Mouse (Mus musculus) cerebellum, postnatal 14 days (tissue): Measurements from ENCODE around the gene Ptprg.

ENCODE experiments used
- DNase-seq, 2 experiments: peaks; one replicate each; pipeline ENCODE4 v3.0.0; 2021; ENCODE audit warnings: mixed read lengths in 2 of 2

The Ptprg gene

DNA sequence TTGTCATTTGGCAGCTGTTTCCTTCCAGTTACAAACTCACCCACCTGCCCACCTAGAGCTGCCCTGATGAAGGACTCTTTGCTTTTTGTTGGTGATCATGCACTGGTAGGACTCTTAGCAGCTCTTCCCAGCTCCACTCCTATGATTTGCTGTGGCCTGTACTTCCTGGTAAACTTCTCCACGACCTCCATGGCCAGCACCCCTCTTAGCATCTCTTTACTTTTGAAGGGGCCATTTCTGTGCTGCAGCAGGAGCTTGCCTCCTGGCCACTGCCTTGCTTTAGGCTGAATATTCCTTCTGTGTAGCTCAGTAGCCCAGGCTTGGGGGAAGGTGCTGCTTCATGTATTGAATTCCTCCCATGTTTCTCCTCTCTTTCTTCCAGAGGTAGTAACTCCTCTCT lies 517.0 kb downstream of the Ptprg start:
- DNase-seq, result no peak

DNA sequence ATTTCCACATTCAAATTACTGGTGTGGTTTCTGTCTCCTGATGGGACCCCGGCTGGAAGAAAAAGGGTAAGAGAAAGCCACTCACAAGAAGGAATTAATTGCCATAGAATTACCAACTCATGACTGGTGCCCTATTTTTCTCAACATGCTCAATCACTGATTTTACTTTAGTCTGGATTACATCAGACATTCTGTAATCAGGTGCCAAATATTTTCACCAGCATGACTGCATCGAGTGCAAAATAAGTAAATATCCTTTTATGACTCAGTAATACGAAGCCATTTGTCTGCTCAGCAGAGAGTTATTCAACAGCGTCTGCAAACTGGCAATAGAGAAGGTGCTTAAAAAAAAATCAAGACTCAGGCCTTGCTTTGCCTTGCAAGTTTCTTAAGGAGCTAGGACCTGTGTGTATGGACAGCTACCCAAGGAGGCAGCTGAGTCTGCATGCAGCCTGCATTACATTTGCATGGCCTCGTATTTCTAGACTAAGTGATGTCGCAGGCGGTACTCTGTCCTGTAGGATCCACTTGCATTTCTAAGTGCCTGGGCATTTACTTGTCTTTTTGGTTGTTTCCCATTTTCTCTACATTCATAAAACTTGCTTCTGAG lies 517.6 kb downstream of the Ptprg start:
- no peak for DNase-seq

DNA sequence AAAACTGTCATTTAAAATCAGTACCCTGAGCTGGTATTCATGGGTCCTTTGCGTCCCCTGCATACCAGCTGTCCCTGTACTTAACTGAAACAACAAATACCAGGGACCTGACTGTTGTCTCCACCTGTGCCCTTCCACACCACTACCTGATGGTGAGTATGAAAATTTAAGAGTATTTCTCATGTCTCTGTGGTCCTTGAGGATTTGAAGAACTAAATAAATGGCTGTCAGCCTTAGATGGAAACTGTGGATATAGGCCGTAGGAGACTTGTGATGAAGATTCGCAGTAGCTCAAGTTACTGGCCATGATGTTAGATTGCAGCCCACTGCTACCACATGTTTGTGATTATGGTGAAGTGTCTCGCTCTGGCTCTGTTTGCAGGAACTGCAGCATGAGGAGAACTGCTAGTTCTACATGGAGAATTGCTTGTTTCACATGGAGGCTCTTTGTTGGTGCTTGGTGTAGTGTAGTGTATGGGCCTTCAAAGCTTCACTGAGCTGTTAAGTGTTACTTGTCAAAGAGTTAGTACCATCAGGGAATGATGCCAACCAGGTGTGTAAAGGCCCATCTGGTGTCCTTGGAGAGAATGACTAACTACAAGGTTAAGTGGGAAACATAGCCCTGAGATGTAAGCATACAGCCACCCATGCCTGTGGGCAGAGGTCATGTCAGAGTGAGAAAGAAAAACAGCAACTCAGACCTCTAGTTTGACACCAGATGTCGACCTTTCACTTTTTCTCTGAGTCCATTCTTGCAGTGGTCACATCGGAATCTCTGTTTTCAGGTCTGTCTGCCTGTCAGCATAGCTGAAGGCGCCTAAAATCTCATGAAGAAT lies 518.9 kb downstream of the Ptprg start:
- no peak for DNase-seq

DNA sequence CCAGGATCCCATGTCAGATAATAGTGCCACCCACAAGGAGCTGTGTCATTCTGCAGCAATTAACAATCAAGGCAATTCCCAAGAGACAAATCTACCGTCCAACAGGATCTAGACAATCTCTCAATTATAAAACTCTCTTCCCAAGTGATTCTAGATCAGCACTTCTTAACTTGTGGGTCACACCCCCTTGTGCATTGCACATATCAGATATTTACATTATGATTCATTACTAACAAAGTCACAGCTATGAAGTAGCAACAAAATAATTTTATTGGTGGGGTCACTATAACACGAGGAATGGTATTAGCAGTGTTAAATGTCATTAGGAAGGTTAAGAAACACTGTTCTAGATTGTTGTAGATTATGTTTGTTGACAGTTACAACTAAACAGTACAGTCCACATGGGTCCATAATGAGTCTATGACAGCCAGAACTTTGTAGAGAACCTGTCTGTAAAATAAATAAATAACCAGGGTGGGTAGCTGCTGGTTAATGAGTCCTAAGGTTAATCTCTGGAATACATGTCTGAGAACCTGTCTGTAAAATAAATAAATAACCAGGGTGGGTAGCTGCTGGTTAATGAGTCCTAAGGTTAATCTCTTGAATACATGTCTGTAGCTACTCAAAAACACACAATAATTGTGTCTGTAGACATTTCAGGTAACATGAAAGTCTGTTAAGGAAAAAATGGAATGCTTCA lies 520.2 kb downstream of the Ptprg start:
- no peak for DNase-seq

DNA sequence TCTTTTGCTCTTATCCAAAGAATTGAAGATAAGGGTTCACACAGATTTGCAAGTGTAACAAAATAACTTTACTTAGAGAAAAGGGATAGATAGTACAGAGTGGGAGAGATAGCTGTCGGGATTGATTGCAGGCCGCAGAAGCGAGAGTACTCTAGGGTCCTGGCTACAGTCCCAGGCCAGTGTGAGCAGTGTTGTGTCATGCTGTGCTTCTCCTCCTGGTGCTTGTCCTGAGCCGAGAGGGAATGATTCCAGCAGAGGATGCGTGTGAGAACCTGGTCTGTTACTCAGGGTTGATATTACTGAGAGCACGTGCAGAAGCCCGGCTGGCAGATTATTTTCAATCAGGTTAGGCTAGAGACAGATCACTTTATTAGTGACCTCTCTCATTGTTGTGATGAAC lies 523.9 kb downstream of the Ptprg start:
- peak; percentile 22 to 55 for DNase-seq

DNA sequence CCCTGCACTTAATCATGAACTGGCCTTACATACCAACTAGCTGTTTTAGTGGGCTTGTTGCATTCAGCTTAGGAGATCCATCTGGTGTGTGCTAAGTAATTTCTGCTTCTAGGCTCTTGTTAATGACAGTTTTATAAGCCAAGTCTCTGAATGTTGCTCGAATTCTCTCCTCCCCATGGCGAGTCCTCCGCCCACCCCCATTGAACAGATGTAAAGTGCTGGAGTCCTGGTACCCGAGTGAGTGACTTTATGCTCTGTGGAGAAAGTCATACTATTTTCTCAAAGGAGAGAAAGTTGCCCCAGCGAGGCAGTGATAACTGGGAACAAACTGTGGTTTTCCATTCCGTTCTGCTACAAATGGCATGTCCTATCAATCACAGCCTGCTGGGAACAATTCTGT lies 525.9 kb downstream of the Ptprg start:
- no peak for DNase-seq

DNA sequence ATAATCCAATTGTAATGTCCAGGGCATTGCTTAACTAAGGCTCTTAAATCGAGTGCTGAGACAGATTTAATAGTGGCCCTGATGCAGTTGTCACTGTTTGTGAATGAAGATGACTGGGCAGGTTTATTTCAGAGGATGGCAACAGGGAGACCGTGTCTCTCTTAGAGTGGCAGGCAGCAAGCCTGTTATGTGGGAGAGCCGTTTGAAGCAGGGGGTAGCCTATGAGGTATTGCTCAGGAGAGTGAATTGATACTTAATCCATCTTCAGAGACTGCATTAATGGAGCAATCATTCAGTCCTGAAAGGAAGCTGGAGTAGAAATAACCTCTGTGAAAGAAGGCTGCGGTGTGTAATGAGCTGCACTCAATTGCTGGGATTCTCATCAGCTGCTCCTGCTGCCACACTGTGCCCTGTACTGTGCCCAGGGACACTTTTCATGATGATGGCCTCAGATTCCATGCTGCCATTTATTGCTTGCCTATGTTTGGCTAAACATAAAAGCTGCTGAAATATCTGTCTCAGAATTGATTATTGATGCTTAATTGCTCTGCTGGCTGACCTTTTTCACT lies 526.6 kb downstream of the Ptprg start:
- DNase-seq, result no peak

DNA sequence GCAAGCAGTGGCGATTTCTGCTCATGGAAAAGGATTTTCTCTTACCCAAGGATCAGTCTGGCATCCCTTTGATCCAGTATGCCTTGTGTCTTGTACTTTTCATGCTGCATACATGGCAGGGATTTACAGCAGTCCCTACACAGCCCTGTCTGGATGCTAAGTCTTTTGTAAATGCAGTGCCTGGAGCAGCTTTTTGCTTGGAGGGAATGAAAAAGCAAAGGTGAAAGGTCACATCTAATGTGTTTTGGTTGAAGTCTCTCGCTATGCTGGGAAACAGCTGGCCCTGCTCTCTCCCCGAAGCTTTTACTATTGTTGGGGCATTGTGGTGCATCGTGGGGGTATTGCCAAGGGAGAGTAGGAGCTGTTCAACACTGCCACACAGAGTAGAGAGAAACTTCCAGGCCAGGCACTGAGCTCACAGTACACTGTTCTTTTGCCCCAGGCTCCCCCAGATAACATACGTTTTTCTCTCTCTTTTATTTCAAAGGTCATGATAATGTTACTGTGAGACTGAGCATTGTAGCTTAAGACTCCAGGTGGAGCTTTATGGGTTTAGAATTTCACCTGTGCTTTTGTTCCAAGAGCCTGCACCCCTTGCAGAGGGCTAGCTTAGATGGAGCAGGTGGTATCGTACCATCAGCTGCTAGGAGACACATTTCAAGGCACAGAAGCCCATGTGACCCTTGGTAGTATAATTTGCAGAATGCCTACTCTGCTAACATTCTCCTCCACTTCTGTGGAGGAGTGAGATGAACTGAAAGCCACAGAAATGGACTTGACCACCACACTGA lies 529.0 kb downstream of the Ptprg start:
- DNase-seq, result no peak

DNA sequence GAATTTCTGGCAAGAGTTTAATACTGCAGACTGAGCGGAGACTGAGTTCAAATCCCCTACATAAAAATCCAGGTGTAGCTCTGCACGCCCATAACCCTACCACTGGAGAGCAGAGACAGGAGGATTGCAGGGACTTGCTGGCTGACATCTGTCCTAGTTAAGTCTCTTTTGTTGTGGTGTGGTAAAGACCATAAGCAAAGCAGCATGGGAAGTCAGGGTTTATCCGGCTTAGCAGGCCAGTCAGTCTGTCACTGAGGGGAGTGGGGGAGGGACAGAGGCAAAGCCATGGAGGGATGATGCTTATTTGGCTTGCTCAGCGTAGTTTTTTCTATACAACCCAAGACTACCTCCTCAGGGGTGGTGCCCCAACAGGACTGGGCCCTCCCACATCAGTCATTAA lies 530.7 kb downstream of the Ptprg start:
- no peak for DNase-seq

DNA sequence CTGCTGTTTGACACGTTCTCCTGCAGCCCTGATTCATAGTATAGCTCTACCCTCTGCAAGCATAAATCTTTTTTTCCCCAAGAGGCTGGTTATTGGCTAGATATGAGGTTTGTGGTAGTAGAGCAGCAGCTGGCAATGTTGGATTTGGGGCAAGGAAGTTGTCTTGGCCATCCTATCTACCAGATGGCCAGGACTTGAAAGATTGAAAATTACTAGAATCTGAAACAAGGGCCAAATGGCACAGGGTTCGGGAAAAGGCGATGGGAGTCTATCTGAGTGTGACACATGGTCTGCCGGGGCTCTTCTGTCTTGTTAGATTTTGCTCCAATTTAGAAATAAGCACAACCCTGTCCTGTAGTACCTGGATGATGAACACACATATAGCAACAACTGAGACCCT lies 531.7 kb downstream of the Ptprg start:
- peak; percentile 55 to 63 for DNase-seq

DNA sequence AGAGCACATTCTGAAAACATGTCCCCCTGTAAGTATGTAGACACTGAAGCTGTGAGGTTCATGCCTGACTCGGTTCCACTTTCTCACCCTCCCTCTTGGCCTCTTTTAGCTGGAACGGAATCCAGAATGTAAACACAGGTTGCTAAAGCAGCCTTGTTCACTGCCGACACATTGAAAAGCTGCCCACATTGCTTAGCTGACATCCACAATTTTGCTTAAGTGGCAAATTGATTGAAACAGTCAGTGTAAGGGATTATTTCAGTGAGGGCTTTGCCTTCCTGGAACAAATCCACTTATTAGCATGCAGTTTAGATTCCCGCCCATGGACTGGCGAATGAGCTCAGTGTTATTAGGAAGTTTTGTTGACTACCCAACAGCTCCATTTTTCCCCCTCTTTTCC lies 532.8 kb downstream of the Ptprg start:
- no peak for DNase-seq

DNA sequence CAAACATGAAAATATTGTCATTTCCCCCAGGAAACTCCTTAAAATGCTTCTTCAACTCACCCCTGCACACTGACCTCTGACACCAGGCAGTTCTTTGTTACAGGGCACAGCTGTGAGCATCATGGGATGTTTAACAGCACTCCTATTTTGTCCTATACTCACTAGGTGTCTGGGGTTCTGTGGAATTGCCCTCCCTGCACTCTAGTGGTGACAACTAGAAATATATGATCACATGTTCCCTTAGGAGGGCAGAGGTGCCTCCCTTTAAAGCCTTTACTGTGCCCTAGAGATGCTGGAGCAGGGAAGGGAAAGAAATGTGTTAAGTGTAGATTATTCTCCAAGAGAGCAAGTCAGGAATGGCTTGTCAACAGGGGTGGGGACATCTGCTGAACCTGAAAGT lies 536.6 kb downstream of the Ptprg start:
- no peak for DNase-seq

DNA sequence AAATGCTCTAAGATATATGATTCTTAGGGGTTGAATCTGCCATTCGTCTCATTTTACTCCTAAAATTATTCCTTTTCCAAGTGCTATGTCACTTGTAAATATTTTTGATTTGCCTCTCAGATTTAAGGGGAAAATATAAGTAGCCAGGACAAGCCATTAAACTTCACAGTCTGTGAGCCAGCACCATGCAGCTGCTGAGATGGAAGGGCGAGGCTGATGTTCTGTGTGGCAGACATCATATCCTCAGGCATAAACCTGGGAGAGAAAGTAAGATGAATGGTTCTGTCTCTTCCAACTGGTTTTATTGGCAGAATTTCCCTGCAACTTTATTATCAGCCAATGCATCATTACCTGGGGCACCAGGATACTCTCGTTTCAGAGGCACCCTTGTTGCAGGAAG lies 538.4 kb downstream of the Ptprg start:
- no peak for DNase-seq

DNA sequence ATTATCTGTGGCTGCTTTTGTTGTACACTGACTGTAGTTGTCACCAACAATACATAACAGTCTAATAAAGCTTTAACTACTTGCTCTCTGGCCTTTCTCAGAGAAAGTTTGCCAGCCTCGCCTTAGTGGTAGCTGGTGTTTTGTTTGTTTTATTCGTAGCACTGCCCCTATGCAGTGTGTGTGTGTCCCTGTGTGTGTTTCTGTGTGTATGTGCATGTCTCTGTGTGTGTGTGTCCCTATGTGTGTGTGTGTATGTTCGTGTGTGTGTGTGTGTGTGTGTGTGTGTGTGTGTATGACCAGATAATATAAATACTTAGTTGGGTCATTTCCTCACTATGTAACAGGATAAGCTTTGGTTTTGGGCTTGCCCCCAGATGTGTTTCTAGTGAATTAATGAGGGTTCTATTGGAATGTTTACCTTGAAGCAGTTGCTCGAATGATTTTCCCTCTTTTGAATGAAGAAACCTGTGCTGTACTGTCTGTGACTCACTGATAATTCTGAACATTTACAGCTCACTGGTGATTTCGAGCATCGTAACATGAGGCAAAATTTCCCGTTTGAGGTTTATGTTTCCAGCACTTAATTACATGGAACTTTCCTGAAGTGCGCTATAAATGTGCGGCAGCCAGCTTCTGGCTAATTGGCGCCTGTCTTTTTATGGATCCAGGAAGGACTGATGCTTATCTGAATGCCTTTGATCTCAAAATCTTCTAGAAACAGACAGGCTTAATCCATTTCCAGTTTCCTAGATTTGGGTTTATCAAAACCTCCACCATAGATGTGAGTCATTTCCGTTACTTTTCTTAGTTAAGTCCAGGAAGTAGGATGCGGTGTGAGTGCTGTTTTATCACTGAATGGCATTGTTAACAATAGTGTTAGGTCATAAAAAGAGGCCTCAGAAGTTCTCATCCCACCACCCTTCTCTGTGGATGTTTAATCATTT lies 546.3 kb downstream of the Ptprg start:
- DNase-seq, result no peak

DNA sequence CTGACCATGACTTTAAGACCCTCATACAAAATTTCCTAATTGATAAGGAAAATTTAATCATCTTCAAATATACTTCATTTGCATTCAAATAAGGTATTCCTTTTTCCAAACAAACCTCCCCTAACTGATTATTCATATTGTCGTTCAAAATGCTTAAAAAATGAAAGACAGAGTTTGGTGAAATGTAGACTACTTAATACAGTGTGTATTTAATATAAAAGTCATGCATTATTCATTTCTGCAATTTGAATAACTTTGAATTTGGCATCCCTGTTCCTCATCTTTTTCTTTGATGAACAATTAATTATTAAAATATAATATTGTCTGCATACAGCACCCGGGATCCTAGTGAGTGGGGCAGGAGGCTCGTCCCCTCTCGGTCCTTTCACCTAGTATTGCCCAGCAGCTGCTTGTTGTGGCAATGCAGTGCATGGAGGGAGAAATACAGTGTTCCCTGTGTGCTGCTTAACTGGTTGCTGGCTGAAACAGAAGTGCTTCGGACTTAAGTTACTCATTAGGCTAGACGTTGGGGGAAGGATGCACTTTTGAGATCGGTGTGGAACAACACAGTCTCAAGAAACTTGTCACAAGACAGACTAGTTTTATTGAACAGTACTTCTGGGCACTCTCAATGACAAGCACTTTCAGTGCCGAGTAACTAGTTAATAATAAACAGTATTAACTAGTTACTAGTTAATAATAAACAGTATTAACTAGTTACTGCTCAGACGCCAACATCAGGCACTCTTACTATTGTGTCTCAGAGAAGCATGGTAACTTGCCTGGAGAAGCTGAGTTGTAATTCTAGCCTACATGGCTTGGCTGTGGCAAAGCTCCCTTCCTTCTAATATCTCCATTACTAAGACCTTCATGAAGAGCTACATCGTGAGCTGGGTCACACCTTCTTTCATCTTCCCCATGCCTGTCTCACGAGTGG lies 549.3 kb downstream of the Ptprg start:
- no peak for DNase-seq

DNA sequence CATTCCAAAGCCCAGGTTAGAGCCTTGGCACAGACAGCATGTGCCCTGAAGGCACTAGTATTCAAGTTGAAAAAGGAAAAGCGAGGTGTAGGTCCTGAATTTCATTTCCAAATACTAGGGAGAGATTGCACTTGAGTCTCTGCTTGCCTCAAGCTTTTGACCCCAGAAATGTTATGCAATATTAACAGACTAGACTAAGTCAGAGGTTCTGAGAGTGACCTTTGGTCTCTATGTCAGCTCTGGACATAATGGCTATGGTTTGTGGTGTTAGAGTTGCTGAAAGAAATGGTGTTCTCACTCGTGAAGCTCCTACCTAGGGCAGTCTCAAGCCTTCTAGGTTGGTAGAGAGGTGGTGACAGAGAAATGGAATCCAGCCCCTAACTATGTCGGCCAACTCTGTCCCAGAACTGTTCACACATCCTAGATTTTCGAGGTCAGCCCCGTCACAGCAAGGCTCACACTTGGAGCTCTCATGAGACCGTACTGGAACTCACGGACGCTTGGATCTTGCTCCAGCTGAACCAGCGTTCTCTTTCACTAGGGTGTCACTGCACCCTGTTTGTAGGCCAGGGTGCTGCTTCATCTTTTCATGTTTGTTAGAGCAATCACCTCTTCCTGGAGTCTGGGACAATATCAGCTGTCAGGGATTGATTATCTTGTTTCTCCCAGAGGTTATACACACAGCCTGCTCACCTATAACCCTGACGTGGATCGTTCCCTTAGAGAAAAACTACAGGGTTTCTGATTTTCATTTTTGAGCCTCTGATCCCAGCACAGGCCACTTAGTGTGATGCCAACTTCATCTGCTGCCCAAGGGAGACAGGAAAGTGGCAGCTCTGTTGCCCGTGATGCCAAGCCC lies 551.2 kb downstream of the Ptprg start:
- DNase-seq, result no peak

DNA sequence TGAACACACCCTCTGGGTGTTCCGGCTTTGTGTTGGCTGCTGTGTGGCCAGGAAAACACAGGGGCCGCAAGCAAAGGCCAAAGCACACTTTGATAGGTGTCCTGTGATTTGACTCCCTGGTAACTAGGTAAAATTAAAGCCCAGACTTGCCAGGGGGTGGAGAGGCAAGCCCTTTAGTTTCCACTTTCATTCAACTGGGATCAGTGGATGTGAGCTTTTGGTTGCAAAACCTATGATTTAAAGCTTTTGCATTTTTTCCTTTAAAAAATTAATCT lies 551.8 kb downstream of the Ptprg start:
- no peak for DNase-seq

DNA sequence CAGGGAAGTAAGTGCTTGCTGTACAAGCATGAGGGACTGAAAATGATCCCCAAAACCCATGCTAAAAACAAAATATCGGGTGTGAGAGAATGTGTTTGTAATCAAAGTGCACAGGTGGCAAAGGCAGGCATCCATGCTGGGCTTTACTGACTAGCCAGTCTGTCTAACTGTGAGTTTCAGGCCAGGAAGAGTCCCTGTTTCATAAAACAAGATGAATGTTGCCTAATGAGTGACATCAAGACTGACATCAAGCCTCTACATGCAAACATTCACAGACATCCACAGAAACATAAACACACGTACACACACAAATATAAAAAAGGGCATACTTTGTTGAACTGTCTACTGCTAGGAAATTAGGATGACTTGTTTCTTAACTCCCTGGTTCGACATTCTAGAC lies 552.3 kb downstream of the Ptprg start:
- DNase-seq, result no peak

DNA sequence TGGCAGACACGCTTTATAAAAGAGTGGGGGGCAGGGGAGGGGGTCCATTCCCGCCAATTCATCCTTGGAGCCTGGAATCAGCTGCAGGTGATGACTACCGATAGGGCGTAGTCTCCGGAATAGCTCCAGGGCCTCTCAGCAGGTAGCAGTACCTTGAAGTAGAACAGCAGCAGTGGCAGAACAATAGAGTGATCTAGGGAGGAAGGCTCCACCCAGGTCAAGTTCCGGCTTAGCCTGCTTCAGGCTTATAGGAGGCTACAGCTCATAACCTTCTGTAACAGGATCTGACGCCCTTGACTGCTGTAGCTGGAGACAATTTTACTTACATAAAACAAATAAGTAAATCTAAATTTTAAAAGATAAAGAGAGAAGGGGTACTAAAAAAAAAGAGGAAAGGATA lies 554.1 kb downstream of the Ptprg start:
- DNase-seq, result no peak

DNA sequence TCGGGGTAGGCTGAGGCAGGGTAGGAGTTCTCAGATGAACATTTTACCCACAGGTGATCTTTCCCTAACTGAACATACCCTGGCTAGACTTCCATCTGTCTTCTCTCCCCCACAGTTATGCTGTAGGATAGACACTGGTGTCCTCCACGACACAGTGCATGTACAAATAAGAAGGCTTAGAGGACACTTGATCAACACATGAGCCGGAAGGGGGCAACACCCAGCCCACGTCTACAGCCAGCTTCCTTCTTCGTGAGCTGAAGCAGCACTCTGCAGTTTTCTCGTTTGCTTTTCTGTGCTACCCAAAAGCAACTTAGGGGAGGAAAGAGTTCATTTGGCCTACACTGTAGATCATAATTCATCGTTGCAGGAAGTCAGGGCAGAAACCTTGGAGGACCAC lies 554.7 kb downstream of the Ptprg start:
- DNase-seq, result no peak
